Mouse (Mus musculus): ENCODE data around the gene Fsip1.
"Not testable (repeated sequence)": the region's sequence is repeated elsewhere in the genome, so short reads cannot be mapped to it uniquely, and the experiment has no call there.

The Fsip1 gene

GRCm38 (mm10) chr2:118256621-118257053 lies at the start of gene Fsip1:
Gene Fsip1, minus strand, starts transcription at chr2:118256966.
- peak; percentile 88 to 90 for DNase-seq

- no peak for DNase-seq
Measured at GRCm38 (mm10) chr2:118306522-118306895, 49.7 kb upstream of the Fsip1 start.

- DNase-seq = no peak
Measured at GRCm38 (mm10) chr2:118305827-118306521, 49.2 kb upstream of the Fsip1 start.

- DNase-seq = no peak
Measured at GRCm38 (mm10) chr2:118303456-118303855, 46.7 kb upstream of the Fsip1 start.

GRCm38 (mm10) chr2:118301656-118302055 lies 44.9 kb upstream of the Fsip1 start:
- no peak for DNase-seq

- DNase-seq = no peak
Measured at GRCm38 (mm10) chr2:118301041-118301545, 44.3 kb upstream of the Fsip1 start.

GRCm38 (mm10) chr2:118299981-118300380 lies 43.2 kb upstream of the Fsip1 start:
- no peak for DNase-seq

GRCm38 (mm10) chr2:118298601-118299000 lies 41.8 kb upstream of the Fsip1 start:
- DNase-seq = no peak

- DNase-seq = no peak
Measured at GRCm38 (mm10) chr2:118297966-118298365, 41.2 kb upstream of the Fsip1 start.

- DNase-seq = no peak
Measured at GRCm38 (mm10) chr2:118295505-118295904, 38.7 kb upstream of the Fsip1 start.

GRCm38 (mm10) chr2:118293583-118293982 lies 36.8 kb upstream of the Fsip1 start:
- DNase-seq = no peak

- not testable (repeated sequence) for DNase-seq
Measured at GRCm38 (mm10) chr2:118289066-118289460, 32.3 kb upstream of the Fsip1 start.

- no peak for DNase-seq
Measured at GRCm38 (mm10) chr2:118288326-118289065, 31.7 kb upstream of the Fsip1 start.

- no peak for DNase-seq
Measured at GRCm38 (mm10) chr2:118287678-118288077, 30.9 kb upstream of the Fsip1 start.

- DNase-seq = no peak
Measured at GRCm38 (mm10) chr2:118282467-118282866, 25.7 kb upstream of the Fsip1 start.

- DNase-seq = no peak
Measured at GRCm38 (mm10) chr2:118278249-118278648, 21.5 kb upstream of the Fsip1 start.

GRCm38 (mm10) chr2:118271606-118272005 lies 14.8 kb upstream of the Fsip1 start:
- no peak for DNase-seq

GRCm38 (mm10) chr2:118270213-118270612 lies 13.4 kb upstream of the Fsip1 start:
- DNase-seq = no peak

- no peak for DNase-seq
Measured at GRCm38 (mm10) chr2:118263914-118264201, 7.1 kb upstream of the Fsip1 start.

GRCm38 (mm10) chr2:118263151-118263913 lies 6.6 kb upstream of the Fsip1 start:
- peak; percentile 27 to 49 for DNase-seq

GRCm38 (mm10) chr2:118262673-118263072 lies 5.9 kb upstream of the Fsip1 start:
- no peak for DNase-seq

- no peak for DNase-seq
Measured at GRCm38 (mm10) chr2:118259746-118260145, 3.0 kb upstream of the Fsip1 start.

- no peak for DNase-seq
Measured at GRCm38 (mm10) chr2:118257094-118257493, 328 bp upstream of the Fsip1 start.

GRCm38 (mm10) chr2:118254516-118254915 lies 2.2 kb downstream of the Fsip1 start:
- no peak for DNase-seq

Data from lung, adult 18-20 months (tissue).